Mouse (Mus musculus) CD4-positive, CD25-positive, alpha-beta regulatory T cell, adult 2 months (primary cell): ENCODE results near the gene Coq7.

ENCODE experiments used
- DNase-seq: peaks from one replicate; pipeline ENCODE4 v3.0.0-alpha.2; 2012; ENCODE audit warnings: low read depth, low spot score

Gene Coq7

DNA sequence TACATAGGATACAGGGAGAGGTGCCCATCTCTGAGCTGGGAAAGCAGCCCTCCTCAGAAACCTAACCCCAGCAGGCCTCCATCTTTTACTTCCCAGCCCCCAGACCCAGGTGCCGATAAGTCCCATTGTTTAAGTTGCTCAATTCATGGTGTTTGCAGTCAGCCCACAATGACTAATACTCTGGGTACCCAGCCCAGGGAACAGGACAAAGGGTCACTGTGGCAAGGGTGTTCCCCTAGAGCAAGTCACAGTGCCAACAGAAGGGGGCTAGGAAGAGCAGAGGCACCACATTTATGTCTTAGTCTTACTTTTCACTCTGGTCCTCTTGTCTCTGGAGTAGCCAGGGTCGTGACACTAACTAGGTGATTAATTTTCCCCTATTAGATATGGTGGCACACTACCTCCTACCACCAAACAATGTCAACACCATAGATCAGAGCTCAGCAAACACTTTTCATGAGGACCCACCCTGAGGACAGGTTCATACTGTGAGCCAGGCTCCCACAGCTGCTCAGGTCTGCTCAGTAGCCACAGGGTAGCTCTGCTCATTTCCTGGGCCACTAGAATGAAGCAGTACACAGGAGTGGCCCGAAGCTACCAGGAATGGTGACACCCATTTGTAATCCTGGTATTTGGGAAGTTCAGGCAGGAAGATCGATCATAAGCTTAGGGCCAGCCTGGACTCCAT lies 38.1 kb downstream of the Coq7 start:
- no peak for DNase-seq

DNA sequence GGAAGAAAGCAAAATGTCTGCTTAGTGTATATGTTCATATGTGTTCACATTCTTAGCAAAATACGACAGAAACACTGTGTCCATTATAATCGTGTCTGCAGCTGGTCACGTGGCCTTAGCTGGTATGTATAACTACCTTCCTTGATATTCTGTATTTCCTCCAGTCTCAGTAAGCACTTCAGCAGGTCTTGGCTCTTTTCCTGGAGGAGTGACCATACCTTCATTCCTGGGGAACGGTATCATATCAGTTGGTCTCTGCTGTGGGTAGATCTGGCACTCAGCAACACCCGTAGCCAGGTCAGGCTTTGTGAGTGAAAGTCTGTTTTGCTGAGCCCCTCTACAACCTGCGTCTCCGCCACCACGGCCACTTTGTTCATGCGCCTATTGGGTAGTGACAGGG lies 39.3 kb downstream of the Coq7 start:
- no peak for DNase-seq

DNA sequence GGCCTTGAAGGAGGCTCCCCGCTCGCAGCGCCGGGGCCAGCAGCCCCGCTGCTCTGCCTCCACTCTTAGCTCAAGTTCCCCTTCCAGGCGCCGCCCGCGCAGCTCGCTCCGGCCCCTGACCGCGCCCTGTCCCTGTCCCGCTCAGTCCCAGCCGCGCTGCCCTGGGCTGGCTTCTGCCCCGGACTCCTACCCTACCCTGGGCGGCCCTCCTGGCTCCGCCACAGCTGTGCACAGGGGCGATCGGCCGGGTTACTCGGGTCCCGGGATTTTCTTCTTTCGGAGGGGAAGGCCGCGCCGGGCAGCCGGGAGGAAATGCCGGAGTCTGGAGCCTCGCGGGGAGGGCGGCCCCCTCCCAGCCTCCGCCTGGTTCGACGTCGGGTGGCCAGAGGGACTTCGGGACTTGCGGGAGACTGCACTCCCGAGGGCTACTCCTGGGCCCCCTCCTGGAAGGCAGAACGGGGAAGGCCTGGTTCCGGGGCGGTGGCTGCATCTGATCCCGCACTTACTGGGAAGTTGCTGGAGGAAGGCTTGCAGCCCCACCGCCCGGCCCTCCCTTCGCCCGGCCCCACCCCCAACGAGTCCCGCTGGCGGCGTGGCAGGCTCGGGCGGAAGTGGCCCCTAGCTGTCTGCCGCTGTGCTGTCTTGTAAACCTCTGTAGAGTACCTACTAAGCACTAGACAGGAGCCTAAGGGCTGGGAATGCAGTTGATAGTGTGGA lies 41.6 kb downstream of the Coq7 start, which contains the start of gene Itpripl2:
Itpripl2 (minus strand) TSS at position 545 of the 717 bp plus-strand sequence.
- peak; percentile 71 for DNase-seq

DNA sequence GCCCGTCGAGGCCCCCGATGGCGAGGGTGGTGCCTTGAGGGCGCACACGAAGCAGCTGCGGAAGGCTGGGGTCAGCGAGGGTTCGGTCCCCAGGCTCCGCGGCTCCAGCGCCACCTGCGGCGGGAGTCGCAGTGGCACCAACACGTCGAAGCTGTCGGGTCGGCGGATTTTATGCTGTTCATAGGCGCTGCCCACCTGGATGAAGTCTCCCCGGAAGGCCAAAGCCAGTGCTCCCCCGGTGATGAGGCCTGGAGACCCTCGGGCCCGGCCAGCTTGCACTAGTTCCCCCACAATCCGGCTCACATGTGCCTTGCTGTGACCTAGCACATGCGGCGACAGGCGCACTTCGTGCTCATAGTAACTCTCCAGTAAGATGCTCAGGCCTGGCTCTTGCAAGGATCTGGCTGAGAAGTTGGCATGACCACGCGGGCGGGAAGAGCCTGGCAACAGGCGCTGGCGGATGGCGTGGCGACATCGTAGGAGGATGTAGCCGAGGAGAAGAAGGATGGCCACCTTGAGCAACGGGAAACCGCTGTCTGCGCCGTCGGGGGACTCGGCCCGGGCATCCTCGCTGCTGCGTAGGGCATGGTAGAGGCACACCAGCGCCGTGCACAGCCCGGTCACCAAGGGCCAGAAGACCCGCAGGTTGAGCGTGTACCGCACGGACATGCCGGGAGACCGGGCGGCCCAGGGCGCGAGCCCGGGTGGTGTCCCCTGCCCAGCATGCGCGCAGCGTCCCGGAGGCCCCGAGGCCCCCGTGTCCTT lies 42.3 kb downstream of the Coq7 start:
- peak; percentile 38 for DNase-seq

DNA sequence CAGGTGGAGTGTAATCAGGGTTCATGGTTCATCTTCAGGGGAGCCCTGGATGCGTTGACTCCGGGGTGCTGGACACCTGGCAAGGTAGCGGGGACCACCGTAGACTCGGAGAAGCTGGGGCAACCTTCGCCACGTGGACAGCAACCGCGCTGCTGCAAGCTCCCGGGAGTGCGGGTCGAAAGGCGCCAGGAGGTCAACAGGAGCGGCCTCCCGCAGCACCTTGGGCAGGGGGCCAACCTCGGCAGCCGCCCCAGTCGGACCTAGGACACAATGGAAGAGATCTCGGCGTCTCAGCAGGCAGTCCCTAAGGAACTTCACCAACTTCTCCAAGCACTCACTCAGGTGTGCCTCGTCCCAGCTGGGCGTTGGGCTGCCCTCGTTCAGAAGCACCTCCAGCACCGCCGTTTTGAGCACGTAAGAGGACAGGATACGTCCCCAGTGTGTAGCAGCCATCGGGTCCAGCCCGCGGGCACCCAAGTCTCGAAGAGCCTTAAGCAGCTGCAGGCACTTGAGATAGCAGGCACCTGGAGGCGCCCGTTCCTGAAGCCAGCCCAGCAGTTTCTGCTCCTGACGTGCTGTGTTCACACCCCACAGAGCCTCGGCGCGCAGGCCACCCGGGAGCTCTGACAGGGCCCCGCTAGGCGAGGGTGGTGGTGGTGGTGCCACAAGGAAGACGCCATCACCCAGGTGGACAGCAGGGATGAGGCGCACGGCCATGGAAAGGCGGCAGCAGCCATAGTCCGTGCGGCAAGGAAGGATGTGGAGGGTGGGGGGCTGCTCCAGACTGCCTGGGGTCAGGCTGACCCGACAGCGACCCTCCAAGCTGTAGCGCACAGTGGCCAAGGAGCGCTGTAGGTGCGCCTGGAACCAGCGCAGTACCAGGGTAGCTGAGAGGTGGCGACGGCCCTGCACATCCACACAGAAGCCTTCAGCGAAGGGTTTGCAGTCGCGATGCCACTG lies 43.2 kb downstream of the Coq7 start:
- DNase-seq = no peak

DNA sequence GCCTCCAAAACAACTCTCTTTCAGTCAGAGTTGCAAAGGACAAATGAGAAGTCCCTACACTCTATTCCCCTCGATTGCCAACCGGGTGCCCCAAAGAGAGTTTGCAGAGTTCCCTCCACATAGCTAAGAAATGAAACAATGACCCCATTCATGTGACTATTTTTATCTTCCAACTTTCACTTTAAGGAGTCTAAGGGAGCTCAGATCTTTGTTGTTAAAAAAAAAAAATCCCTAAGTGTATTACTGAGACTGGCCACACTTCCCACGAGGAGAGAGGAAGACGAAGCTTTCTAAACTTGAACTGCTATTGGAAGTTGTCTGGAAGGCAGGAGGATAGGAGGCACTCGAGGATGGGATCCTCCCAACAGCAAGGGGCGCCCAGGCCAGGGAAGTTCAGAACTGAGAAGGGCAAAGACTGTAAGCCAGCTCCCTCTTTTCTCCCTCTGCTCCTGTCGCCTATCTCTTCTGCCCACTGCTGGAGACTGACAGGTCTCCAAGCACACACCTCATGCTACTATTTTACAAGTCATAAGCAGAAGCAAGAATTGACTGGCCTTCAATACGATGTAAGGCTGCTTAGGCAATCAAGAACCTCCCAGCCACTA lies 45.0 kb downstream of the Coq7 start:
- DNase-seq = no peak

DNA sequence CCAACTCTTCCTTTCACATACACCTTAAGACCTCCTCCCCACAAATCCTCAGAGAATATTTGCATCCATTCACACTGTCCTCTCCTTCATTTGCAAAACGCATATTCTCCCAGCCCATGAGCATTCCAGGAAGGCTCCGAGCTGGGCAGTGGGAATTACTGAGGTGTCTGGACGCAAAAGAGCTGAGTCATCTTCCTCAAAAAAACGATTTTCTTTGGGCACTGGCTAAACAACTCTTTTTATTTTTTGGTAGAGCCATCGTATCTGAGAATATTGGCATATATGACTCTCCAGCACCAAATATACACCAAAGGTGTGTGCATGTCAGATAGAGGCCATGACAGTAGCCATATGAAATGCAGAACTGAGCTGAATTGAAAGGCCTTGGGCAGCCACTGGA lies 46.2 kb downstream of the Coq7 start:
- DNase-seq = no peak

DNA sequence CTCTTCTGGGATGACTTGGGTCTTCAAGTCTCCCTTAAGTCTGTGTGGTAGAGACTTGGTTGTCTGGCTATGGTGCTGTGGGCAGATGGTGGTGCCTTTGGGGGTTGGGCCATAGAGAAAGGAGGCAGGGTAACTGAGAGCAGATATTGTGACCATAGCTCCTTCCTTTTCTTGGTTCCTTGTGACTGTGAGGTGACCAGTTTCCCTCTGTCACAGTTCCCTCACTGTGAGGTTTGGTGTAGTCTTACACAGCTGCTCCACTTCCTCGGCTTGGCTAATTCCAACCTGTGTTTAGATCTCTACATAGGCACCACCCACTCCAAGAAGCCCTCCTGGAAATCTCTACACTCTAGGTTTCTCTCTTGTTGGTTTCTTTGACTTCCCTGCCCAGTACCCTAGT lies 49.2 kb downstream of the Coq7 start:
- no peak for DNase-seq

DNA sequence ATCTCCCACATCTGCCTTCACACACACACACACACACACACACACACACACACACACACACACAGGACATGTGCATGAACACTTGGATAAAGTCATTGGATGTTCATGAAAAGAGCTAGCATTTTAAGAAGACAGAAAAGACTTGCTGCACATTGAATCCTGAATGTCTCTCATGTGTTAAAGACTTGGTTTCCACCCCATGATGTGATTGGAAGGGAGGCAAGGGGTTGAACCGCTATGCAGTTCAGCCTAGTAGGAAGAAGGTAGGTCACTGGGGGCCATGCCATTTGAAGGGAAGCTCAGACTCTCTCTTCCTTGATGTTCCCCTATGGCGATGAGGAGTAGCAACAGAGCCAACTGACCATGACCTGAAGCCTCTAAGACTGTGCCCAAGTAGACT lies 51.2 kb downstream of the Coq7 start:
- no peak for DNase-seq

DNA sequence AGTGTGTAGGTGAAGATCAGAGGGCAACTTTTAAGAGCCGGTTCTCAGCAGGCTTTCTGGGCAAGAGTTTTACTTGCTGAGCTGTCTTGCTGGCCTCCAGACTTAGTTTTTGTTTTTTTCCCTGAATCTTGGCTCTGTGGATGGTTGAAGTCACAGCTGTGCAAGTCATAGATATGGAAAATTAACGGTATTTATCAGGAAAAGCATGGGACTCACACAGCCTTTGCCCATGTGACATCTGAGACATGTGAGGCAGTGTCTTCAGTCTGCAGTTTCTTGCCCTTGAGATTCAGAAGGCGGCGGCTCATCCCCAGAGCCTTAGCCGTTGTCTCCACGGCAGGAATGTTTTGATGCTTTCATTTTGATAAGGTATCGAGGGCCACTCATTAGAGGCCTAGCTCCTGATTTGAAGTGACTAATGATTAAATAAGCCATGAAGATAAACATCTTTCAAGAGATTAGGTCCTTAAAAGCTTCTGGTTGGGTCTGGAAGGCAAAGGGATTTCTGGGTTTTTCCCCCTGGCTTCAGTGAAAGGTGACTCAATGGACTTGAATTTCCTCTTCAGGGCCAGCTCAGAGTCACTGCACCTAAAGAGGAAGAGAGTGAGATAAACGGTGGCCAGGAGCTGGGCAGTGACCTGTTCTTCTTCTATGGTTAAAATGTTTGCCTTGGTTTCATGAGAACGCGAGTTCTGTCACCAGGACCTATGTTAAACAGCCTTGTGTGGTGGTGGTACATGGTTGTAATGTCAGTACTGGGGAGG lies 51.9 kb downstream of the Coq7 start:
- DNase-seq = no peak

DNA sequence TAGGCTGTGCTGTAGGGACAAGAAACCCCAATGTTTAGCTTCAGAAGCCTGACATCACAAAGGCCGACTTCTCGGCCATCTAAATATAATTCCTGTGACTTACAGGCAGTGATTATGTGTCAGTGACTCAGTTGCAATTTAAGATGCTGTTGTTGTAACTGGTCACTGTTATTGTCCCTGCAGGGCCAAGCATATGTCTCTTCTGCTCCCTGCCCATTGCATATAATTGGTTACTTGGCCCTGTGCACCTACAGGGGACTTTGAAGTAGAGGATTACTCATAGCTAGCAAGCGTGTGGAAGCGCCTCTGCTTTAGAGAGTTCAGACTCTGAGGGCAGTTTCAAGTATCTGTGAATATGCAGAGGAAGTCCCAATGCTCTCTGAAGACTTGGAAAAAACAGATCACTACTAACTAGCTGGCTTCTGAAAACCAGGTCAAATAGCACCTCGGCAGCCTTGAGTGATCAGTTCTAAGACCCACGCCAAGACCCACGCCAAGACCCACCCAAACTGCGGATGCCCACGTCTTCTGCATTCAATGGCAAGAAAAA lies 52.9 kb downstream of the Coq7 start:
- DNase-seq = no peak

DNA sequence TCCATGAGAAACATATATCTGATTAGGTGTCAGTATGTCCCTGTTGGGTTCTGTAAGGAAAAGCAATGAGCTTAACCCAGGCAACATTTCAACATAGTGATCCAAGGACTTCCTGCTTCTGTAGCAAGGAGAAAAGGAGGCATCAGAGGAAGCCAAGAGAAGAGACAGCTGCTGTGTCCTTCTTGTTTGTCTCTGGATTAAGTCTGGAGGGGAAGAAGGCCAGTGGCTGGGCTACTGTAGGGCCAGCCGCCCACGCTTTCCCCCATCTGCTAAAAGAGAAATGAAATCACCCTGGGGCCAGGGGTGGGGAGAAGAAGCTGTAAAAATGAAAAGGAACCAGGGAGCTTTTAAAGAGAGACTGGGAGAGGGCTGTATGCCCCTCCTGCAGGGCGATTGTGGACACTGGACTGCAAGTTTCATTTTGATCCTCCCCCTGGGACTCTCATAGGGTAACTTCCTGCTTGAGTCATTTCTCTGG lies 54.3 kb downstream of the Coq7 start:
- no peak for DNase-seq

DNA sequence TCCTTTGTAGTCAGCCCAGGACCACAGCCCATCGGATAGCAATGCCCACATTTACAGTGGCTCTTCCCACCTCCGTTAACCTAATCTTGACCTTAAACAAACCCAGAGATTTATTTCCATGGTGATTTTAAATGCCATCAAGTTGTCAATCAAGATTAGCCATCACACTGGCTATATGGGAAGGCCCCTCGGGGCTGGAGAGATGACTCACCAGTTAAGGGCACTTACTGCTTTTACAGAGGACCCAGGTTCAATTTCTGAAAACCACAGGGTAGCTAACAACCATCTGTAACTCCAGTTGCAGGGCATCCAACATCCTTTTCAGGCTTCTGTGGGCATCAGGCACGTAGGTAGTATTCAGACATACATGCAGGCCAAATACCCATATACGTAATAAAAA lies 56.7 kb downstream of the Coq7 start:
- DNase-seq = no peak

DNA sequence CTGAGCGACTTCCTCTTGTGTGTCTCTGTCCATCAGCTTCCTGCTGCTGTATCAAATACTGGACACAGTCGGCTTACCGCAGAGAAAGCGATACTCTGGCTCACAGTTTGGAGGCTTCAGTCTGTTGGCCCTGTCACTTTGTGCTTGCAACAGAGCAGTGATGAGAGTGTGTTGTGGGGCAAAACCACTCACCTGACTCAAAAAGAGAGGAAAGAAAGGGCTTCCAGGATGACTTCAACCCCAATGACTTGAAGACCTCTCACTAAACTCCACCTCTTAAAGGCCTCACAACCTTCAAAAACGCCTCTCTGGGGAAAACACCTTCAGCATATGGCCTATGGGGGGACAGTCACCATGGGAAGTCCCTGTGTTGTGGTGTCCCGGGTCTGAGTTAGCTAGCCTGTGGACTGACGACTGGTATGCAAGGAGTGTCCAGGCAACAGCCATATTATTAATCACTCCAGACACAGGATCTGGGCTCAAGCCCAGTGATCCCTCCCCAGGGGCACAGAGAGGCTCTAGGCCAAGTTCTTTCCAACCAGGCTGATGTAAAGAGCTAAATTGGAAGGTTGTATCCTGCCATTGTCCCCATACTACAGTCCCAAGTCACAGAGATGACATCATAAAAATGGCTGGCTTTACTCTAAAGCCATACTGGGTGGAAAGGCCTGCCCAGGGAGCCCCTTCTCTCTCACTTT lies 58.0 kb downstream of the Coq7 start:
- DNase-seq = no peak

DNA sequence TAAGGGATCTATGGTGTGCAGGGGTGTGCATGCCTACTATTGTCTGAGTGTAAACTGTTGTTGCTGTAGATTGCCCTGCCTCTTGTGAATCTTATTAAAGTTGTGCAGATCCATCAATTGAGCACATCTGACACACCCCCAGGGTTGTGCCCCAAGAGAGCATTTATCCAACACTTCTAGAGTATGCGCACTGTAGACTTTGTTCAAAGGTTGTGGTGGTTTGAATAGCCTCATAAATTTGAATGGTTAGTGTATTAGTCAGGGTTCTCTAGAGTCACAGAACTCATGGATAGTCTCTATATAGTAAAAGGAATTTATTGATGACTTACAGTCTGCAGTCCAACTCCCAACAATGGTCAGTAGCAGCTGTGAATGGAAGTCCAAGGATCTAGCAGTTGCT lies 60.3 kb downstream of the Coq7 start:
- DNase-seq = no peak

DNA sequence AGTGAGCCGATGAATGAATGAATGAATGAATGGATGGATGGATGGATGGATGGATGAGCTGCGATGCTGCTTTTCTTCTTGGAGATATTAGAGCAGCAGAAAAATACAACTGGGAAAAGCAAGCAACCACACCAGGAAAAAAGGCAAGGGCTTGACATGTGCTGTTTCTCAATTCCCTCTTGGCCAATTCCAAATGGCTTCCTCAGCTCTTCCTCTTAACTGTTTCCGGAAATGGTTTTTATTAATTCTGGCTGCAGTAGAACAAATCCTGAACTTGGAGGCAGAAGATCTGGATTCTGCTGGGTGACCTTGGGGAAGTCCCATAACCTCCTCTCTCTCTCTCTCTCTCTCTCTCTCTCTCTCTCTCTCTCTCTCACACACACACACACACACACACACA lies 65.1 kb downstream of the Coq7 start:
- no peak for DNase-seq

DNA sequence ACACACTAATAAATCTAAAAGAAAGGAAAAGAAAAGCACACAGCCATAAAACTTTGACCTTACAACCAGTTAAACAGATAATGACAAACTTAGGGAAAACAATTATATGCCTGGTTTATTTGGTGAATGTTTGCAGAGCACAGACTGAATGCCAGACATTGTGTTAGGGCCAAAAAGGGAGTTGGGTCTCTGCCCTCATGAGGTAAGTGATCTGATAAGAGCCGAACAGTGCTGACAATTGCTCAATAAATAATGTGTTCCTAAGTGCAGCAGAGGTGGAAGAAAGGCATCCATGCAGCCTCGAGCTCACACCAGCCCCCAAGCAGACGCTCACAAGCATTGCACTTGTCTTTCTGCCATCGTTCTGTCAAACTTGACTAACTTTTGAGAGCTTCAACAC lies 68.7 kb downstream of the Coq7 start:
- no peak for DNase-seq

DNA sequence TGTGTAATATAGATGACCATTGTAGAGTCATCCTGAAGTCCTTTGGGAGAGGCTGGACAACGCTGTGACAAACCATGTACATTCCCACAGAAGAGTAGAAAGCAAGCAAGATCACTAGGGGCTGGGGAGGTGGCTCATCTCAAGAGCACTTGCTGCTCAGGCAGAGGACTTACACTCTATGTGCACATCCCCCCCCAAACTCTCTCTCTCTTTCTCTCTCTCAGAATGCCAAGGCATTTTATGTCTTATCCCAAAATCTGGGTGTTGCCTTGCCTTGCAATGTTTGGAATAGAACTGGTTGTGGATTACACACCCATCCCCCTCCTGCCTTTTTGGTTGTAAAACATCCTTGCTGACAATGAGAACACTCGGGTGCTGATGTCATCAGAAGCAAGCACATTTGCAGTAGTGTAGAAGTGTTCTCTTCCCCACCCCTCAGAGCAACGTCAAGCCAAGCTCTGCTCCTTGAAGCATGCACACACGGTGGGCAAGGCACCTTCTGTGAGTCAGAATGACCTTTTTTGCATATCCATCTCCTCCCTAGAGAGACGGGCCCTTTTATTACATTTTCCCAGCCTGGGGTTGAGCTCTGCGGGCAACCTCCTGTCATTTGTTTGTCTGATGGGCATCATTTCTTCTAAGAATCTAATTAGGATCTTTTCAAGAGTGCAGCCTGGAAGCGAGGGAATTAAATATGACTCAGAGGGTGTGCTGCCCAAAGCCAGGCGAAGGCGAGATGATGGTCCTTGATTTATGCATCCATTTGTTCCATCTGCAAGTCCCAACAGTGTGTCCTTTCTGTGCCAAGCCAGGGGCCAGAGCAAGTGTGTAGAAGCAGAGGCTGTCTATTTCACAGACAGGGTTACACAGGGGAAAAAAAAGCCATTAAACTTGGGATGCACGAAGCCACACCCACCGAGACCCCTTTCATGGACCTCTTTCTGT lies 70.1 kb downstream of the Coq7 start:
- DNase-seq = no peak
